ENCODE assay signal across 12 mouse cellular contexts in genomic region chr16:44532851-44533250, GRCm38 (mm10). TPM values are rescaled to one million over a fixed set of nuclear protein-coding genes. Genes with fewer than 3 reads are reported as not detected.
DNase-seq lines count a peak whose midpoint lies in the region; ATAC-seq lines count a peak whose summit lies in the region.
"Had no signal": no experiment of that assay in that cellular context is flagged by ENCODE, and none has a peak within 500 bp of the region (broad histone marks: within the 10 kb centered on the region; RNA-seq: fewer than 3 reads in every experiment).

No protein-coding gene starts in this region.

- H3K27me3 ChIP-seq in neural tube, embryonic 12.5 days (replicated peaks), result no peaks in the 10 kb centered on the region
- no peaks in the 10 kb centered on the region for H3K27me3 ChIP-seq in forebrain, embryonic 12.5 days
- H3K27me3 ChIP-seq in hindbrain, embryonic 14.5 days (ENCODE audit: control insufficient read depth, insufficient read depth, low read length), result no peaks in the 10 kb centered on the region
- no peaks in the 10 kb centered on the region for H3K27me3 ChIP-seq in neural tube, embryonic 15.5 days (replicated peaks)
- H3K27me3 ChIP-seq: CH12.LX had no signal

- WGBS in neural tube, embryonic 12.5 days, result 63% methylated on average over 16 of the region's 16 CpGs
- WGBS in forebrain, embryonic 12.5 days, result 58% methylated on average over 16 of the region's 16 CpGs
- WGBS in hindbrain, embryonic 14.5 days, result 48% methylated on average over 16 of the region's 16 CpGs
- 47% methylated on average over 16 of the region's 16 CpGs for WGBS in neural tube, embryonic 15.5 days

- intact Hi-C loops in left cerebral cortex, postnatal 10 days (cut with DNase I), result no loop called here

- no peak overlapping the region for H3K4me3 ChIP-seq in neural tube, embryonic 12.5 days
- no peak overlapping the region for H3K4me3 ChIP-seq in forebrain, embryonic 12.5 days (replicated peaks)
- no peak overlapping the region for H3K4me3 ChIP-seq in hindbrain, embryonic 14.5 days (replicated peaks; ENCODE audit: low read length)
- no peak overlapping the region for H3K4me3 ChIP-seq in neural tube, embryonic 15.5 days (replicated peaks)
- H3K4me3 ChIP-seq: layer of hippocampus, adult 2 months had no signal

- H3K4me1 ChIP-seq in neural tube, embryonic 12.5 days, result peaks cover 74% of the 10 kb centered on the region
- peaks cover 89% of the 10 kb centered on the region for H3K4me1 ChIP-seq in forebrain, embryonic 12.5 days
- peaks cover 57% of the 10 kb centered on the region for H3K4me1 ChIP-seq in hindbrain, embryonic 14.5 days (replicated peaks; ENCODE audit: control insufficient read depth, insufficient read depth, low read length)
- H3K4me1 ChIP-seq in neural tube, embryonic 15.5 days, result peaks cover 51% of the 10 kb centered on the region

- peaks cover 7% of the 10 kb centered on the region for H3K36me3 ChIP-seq in neural tube, embryonic 12.5 days
- H3K36me3 ChIP-seq in forebrain, embryonic 12.5 days (replicated peaks), result peaks cover 5% of the 10 kb centered on the region
- H3K36me3 ChIP-seq in hindbrain, embryonic 14.5 days (replicated peaks; ENCODE audit: control insufficient read depth, insufficient read depth), result no peaks in the 10 kb centered on the region
- H3K36me3 ChIP-seq in neural tube, embryonic 15.5 days, result no peaks in the 10 kb centered on the region

- H3K27ac ChIP-seq in neural tube, embryonic 12.5 days, result peak overlapping the region; percentile 15; the same call in 1 of the 2 replicates
- H3K27ac ChIP-seq in forebrain, embryonic 12.5 days, result peak overlapping the region; percentile 83
- H3K27ac ChIP-seq in hindbrain, embryonic 14.5 days, result 0 out of 2 replicates have a peak overlapping the region, but pooled peaks have one; percentile 12
- H3K27ac ChIP-seq in neural tube, embryonic 15.5 days (replicated peaks), result 0 out of 2 replicates have a peak overlapping the region, but pooled peaks have one; percentile 23
- H3K27ac ChIP-seq: layer of hippocampus, adult 2 months; liver, embryonic 14.5 days had no signal

- H3K9me3 ChIP-seq in neural tube, embryonic 12.5 days, result no peaks in the 10 kb centered on the region
- no peaks in the 10 kb centered on the region for H3K9me3 ChIP-seq in forebrain, embryonic 12.5 days
- no peaks in the 10 kb centered on the region for H3K9me3 ChIP-seq in hindbrain, embryonic 14.5 days (ENCODE audit: control insufficient read depth, low read length)
- H3K9me3 ChIP-seq in neural tube, embryonic 15.5 days (replicated peaks), result no peaks in the 10 kb centered on the region

- no peak overlapping the region for H3K9ac ChIP-seq in neural tube, embryonic 12.5 days
- no peak overlapping the region for H3K9ac ChIP-seq in forebrain, embryonic 12.5 days
- H3K9ac ChIP-seq in hindbrain, embryonic 14.5 days, result no peak overlapping the region
- no peak overlapping the region for H3K9ac ChIP-seq in neural tube, embryonic 15.5 days (replicated peaks)
- H3K9ac ChIP-seq: liver, embryonic 14.5 days had no signal

- DNase-seq in neural tube, embryonic 10.5 days (ENCODE audit: extremely low spot score, low spot score), result no peak
- no peak for DNase-seq in hindbrain, embryonic 14.5 days (ENCODE audit: low spot score)
- no peak for DNase-seq in left cerebral cortex, postnatal 10 days (ENCODE audit: extremely low spot score in 1 of 2, low spot score in 2 of 2)
- no peak for DNase-seq in yolk sac, embryonic 10.5 days (ENCODE audit: low spot score)
- DNase-seq: heart, postnatal 36 days; kidney, adult 9 months had no signal

- peak overlapping the region; percentile 31 for H3K4me2 ChIP-seq in neural tube, embryonic 12.5 days (replicated peaks)
- H3K4me2 ChIP-seq in forebrain, embryonic 12.5 days, result peak overlapping the region; percentile 33
- peak overlapping the region; percentile 16; the same call in 1 of the 2 replicates for H3K4me2 ChIP-seq in hindbrain, embryonic 14.5 days (replicated peaks)
- H3K4me2 ChIP-seq in neural tube, embryonic 15.5 days, result peak overlapping the region; percentile 5; the same call in 1 of the 2 replicates

- no peak for ATAC-seq in neural tube, embryonic 12.5 days (ENCODE audit: low FRiP score, low read depth)
- ATAC-seq in forebrain, embryonic 12.5 days (ENCODE audit: low FRiP score), result no peak
- no peak for ATAC-seq in hindbrain, embryonic 14.5 days (ENCODE audit: low FRiP score)
- no peak for ATAC-seq in neural tube, embryonic 15.5 days (ENCODE audit: low FRiP score)

RNA-seq across cellular contexts. Expression of gene Boc, which starts 25.8 kb away (rescaled TPM):
- polyA plus RNA-seq in neural tube, embryonic 12.5 days (2016; fragmentation: Nextera tagmentation; extraction: Ambion mirVana), result 32.1 and 34.3 TPM in 2 replicates
- 28.3 and 31.0 TPM in 2 replicates for polyA plus RNA-seq in forebrain, embryonic 12.5 days (2016; fragmentation: Nextera tagmentation; extraction: Ambion mirVana)
- 10.1 and 11.8 TPM in 2 replicates for polyA plus RNA-seq in hindbrain, embryonic 14.5 days (2014; fragmentation: Nextera tagmentation; extraction: Ambion mirVana)
- 6.9 and 8.1 TPM in 2 replicates for polyA plus RNA-seq in neural tube, embryonic 15.5 days (2015; fragmentation: Nextera tagmentation; extraction: Ambion mirVana)
- total RNA-seq in left cerebral cortex, postnatal 10 days (2021), result 10 to 100 TPM; 20.4 to 21.4 TPM

Comparison
In these comparisons a context has a peak if more than half of its experiments do, and no peak if none do; other contexts are left out.
1. H3K27ac ChIP-seq: peak in every context shown above with its lines; median percentile 83 in forebrain, embryonic 12.5 days; 23 in neural tube, embryonic 15.5 days; 15 in neural tube, embryonic 12.5 days; 12 in hindbrain, embryonic 14.5 days.